Mouse (Mus musculus): ENCODE data around the gene Wnt7b. TPM values are rescaled to one million over a fixed set of nuclear protein-coding genes. Genes with fewer than 3 reads are reported as not detected.

Gene Wnt7b
- polyA plus RNA-seq (2015; fragmentation: Illumina TruSeq; extraction: RNeasy Lipid Tissue Mini Kit (QIAGEN cat#74804); ENCODE audit: low read depth, low replicate concordance), result 20.8 TPM

DNA sequence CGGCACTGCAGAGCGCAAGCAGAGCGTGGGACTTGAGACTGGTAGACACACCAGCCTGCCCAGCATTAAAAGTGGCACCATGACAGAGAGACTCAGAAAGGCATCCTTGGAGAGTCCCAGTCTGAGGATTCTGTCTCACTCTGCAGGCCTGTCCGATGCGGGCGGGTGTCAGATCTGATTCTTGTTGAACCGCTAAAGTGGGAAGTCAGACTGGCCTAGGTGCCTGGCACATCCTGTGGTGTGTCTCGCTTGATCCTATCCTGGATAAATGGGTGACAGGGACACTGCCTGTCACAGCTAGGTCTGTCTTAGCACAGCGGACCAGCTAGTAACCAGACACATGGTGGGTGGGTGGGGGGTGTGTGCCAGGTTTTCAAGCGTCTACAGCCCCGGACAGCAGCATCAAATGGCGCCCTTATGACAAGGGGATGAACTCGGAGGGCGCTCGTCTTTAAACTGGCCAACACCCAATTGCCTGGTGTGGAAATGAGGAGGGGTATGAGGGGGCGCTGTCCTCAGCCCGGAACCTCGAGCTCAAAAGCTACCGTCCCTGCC lies at the start of gene Wnt7b:
Wnt7b (minus strand) TSS at position 118 of the 555 bp plus-strand sequence.

DNA sequence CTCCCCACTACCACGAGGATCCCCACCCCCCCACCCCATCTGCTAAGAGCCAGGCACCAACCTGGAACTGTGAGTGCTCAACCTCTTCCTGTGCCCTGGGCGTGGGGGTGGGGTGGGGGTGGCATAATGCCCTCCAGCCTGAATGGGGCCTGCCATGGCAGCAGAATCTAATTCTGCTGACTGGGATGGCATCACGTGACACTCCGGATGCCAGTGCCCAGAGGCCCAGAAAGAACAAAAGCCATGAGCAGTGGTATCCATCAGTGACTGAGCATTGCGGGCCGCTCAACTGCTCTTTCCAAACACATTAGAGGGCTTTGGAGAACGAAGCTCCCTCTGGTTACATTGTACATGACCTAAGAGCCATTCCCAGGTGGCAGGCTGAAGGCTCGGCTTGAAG lies 79.1 kb downstream of the Wnt7b start, which contains the start of gene 7530416G11Rik:
7530416G11Rik (minus strand) TSS at position 101 of the 400 bp plus-strand sequence.

Other genes starting within 250 kb of the Wnt7b start
- 332 TPM for gene Atxn10, start 246.2 kb downstream of the Wnt7b start, polyA plus RNA-seq (2015; fragmentation: Illumina TruSeq; extraction: RNeasy Lipid Tissue Mini Kit (QIAGEN cat#74804); ENCODE audit: low read depth, low replicate concordance)
- not detected for gene 7530416G11Rik, start 79.2 kb downstream of the Wnt7b start, polyA plus RNA-seq (2015; fragmentation: Illumina TruSeq; extraction: RNeasy Lipid Tissue Mini Kit (QIAGEN cat#74804); ENCODE audit: low read depth, low replicate concordance)
- gene Ppara, start 152.5 kb upstream of the Wnt7b start, polyA plus RNA-seq (2015; fragmentation: Illumina TruSeq; extraction: RNeasy Lipid Tissue Mini Kit (QIAGEN cat#74804); ENCODE audit: low read depth, low replicate concordance), result 1.3 TPM
- gene Cdpf1, start 229.2 kb upstream of the Wnt7b start, polyA plus RNA-seq (2015; fragmentation: Illumina TruSeq; extraction: RNeasy Lipid Tissue Mini Kit (QIAGEN cat#74804); ENCODE audit: low read depth, low replicate concordance), result 28.3 TPM
- 0.49 TPM for gene Pkdrej, start 239.3 kb upstream of the Wnt7b start, polyA plus RNA-seq (2015; fragmentation: Illumina TruSeq; extraction: RNeasy Lipid Tissue Mini Kit (QIAGEN cat#74804); ENCODE audit: low read depth, low replicate concordance)
- gene Ttc38, start 249.8 kb upstream of the Wnt7b start, polyA plus RNA-seq (2015; fragmentation: Illumina TruSeq; extraction: RNeasy Lipid Tissue Mini Kit (QIAGEN cat#74804); ENCODE audit: low read depth, low replicate concordance), result 4.5 TPM

Measured in brain, adult 10 weeks (tissue).